Mouse (Mus musculus) G1E (cell line): ENCODE results near the gene Ddx19b.
A peak's percentile ranks its signal among the peaks of the same experiment; 100 is the strongest.
"Not testable (repeated sequence)": the region's sequence is repeated elsewhere in the genome, so short reads cannot be mapped to it uniquely, and the experiment has no call there.

Experiments used
- CTCF ChIP-seq: IDR thresholded peaks from 2 replicates; pipeline ENCODE4 v1.5.1; 2012; ENCODE audit warnings: low read depth, low read length, inconsistent platforms, mixed read lengths
- GATA1 ChIP-seq: IDR thresholded peaks from 2 replicates; pipeline ENCODE4 v1.6.1; 2012; ENCODE audit warnings: borderline replicate concordance, low read length, inconsistent platforms, mixed read lengths
- GATA2 ChIP-seq: IDR thresholded peaks from 2 replicates; pipeline ENCODE4 v1.6.1; 2012; ENCODE audit warnings: low read depth, low read length, inconsistent platforms, borderline replicate concordance
- POLR2AphosphoS5 ChIP-seq: IDR thresholded peaks from 2 replicates; pipeline ENCODE4 v1.6.1; 2012; ENCODE audit warnings: low read depth, low read length, inconsistent platforms; ENCODE audit not compliant: insufficient replicate concordance
- TAL1 ChIP-seq: conservative IDR thresholded peaks from 2 replicates; pipeline ENCODE4 v1.6.1; 2012; ENCODE audit warnings: low read depth, low read length, inconsistent platforms, mixed read lengths

GRCm38 (mm10) chr8:110976532-110976931, 55.0 kb downstream of the Ddx19b start:
- TF ChIP-seq CTCF, GATA1, TAL1, GATA2: not testable (repeated sequence)
- TF ChIP-seq POLR2AphosphoS5, result peak; percentile 70; the same call in 1 of the 2 replicates
